Mouse (Mus musculus) neural tube, embryonic 12.5 days (tissue): Measurements from ENCODE around the gene Rxfp1. TPM values are rescaled to one million over a fixed set of nuclear protein-coding genes. Genes with fewer than 3 reads are reported as not detected.
A peak's percentile ranks its signal among the peaks of the same experiment; 100 is the strongest.

Source experiments
- ATAC-seq: fragments of 200-750 bp; cut with Nextera tagmentation; 2 replicates; pipeline ENCODE4 v1.8.0; 2017; ENCODE audit warnings: low read depth, mild to moderate bottlenecking, moderate TSS enrichment, moderate library complexity; ENCODE audit not compliant: low FRiP score
- H3K27ac ChIP-seq: fragments of 300-500 bp; sonication (generic); 2 replicates; pipeline ENCODE4 v1.5.1; 2016
- H3K27me3 ChIP-seq: fragments of 300-500 bp; sonication (generic); replicated peaks from 2 replicates; pipeline ENCODE4 v1.6.1; 2016; ENCODE audit warnings: mild to moderate bottlenecking
- H3K36me3 ChIP-seq: fragments of 300-500 bp; sonication (generic); 2 replicates; pipeline ENCODE4 v1.6.1; 2016; ENCODE audit warnings: mild to moderate bottlenecking
- H3K4me1 ChIP-seq: fragments of 300-500 bp; sonication (generic); 2 replicates; pipeline ENCODE4 v1.6.1; 2016
- H3K4me2 ChIP-seq: fragments of 300-500 bp; sonication (generic); replicated peaks from 2 replicates; pipeline ENCODE4 v1.6.1; 2016; ENCODE audit warnings: mild to moderate bottlenecking
- H3K4me3 ChIP-seq: fragments of 300-500 bp; sonication (generic); 2 replicates; pipeline ENCODE4 v1.5.1; 2016
- H3K9ac ChIP-seq: fragments of 300-500 bp; sonication (generic); 2 replicates; pipeline ENCODE4 v1.6.1; 2016; ENCODE audit warnings: mild to moderate bottlenecking
- H3K9me3 ChIP-seq: fragments of 300-500 bp; sonication (generic); 2 replicates; pipeline ENCODE4 v1.6.1; 2016; ENCODE audit warnings: mild to moderate bottlenecking
- WGBS: fragments of 180-500 bp; shearing (Covaris S2); methylation state at CpG from one replicate; pipeline ENCODE4 v1.1.7; 2016; 5-methylcytosine and 5-hydroxymethylcytosine counted together
- polyA plus RNA-seq: library from polyadenylated mRNA; unstranded; fragments of >200 nt; fragmentation: Nextera tagmentation; extraction: Ambion mirVana; gene quantifications from 2 replicates; pipeline ENCODE4 v1.2.1, GENCODE M21; 2016

The Rxfp1 gene
- polyA plus RNA-seq: 0.09 and 0.27 TPM in 2 replicates

DNA sequence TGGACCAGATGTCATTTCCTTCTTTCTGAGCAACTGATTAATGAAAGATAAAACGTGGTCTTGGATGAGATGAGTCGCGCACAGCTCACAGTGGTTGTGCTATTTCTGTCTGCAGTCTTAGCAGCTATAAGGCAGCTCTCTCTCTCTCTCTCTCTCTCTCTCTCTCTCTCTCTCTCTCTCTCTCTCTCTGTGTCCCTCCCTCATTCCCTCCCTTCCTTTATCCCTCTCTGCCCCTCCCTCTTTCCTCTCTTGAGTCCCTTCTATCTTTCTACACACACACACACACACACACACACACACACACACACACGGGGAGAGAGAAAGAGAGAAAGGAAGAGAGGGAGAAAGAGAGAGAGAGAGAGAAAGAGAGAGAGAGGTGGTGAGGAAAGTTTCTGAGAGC is at the start of gene Rxfp1:
TSS of gene Rxfp1 (minus strand) at position 101 of the 400 bp plus-strand sequence.
- no peak for ATAC-seq
- no peaks in the 10 kb centered on the region for H3K27me3 ChIP-seq

GRCm38 (mm10) chr3:79784362-79784736 is 46.7 kb upstream of the Rxfp1 start:
- H3K27me3 ChIP-seq: no peaks in the 10 kb centered on the region
- H3K27ac ChIP-seq: no peak overlapping the region
- peak; percentile 44; the same call in 1 of the 2 replicates for ATAC-seq
- no peak overlapping the region; the same call in 1 of the 2 replicates for H3K4me2 ChIP-seq
- H3K4me3 ChIP-seq: no peak overlapping the region
- H3K36me3 ChIP-seq: no peaks in the 10 kb centered on the region
- H3K9me3 ChIP-seq: no peaks in the 10 kb centered on the region
- H3K9ac ChIP-seq: no peak overlapping the region
- 14% methylated on average over 11 of the region's 11 CpGs for WGBS
- no peaks in the 10 kb centered on the region for H3K4me1 ChIP-seq

More for the DNA sequence above, at the start of gene Rxfp1:
- Histone ChIP-seq H3K4me3 (no peak within 1 kb of the TSS), H3K36me3 (no peaks in the 10 kb centered on the region), H3K27ac (no peak within 1 kb of the TSS), H3K9me3 (no peaks in the 10 kb centered on the region), H3K9ac (no peak within 1 kb of the TSS), H3K4me2 (no peak within 1 kb of the TSS), H3K4me1 (no peaks in the 10 kb centered on the region)
- 78% methylated on average over 4 of the region's 4 CpGs for WGBS

GRCm38 (mm10) chr3:79783630-79784361 is 46.1 kb upstream of the Rxfp1 start:
- H3K36me3 ChIP-seq: no peaks in the 10 kb centered on the region
- H3K27ac ChIP-seq: no peak overlapping the region
- no peak overlapping the region for H3K9ac ChIP-seq
- ATAC-seq: no peak
- no peak overlapping the region; the same call in 1 of the 2 replicates for H3K4me2 ChIP-seq
- no peak overlapping the region for H3K4me3 ChIP-seq
- H3K27me3 ChIP-seq: no peaks in the 10 kb centered on the region
- WGBS: 48% methylated on average over 10 of the region's 10 CpGs
- no peaks in the 10 kb centered on the region for H3K4me1 ChIP-seq
- H3K9me3 ChIP-seq: no peaks in the 10 kb centered on the region

DNA sequence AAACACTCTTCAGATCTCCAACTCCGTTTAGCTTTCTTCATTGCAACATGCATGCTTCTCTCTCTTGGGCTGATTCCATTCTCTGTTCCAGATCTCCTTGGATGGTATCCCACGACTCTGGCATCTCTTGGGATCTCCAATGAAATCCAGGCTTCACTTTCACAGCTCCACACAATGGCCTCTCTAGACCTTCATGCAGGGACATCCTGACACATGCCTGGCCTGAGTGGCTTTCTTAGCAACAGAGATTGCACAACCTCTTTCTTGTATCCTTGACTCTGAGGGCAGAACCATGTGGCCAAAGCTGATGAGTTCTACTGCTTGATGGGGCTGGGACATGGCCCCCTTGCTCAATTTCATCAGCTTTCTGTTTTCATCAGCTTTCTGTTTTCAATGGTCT is 35.0 kb upstream of the Rxfp1 start:
- no peaks in the 10 kb centered on the region for H3K27me3 ChIP-seq
- H3K36me3 ChIP-seq: no peaks in the 10 kb centered on the region
- WGBS: 87% methylated on average over 2 of the region's 2 CpGs

GRCm38 (mm10) chr3:79753736-79754135 is 16.1 kb upstream of the Rxfp1 start:
- 67% methylated on average over 1 of the region's 1 CpGs for WGBS
- no peak overlapping the region for H3K4me3 ChIP-seq
- ATAC-seq: no peak

More for the DNA sequence above, 35.0 kb upstream of the Rxfp1 start:
- H3K4me2 ChIP-seq: no peak overlapping the region
- H3K27ac ChIP-seq: no peak overlapping the region
- no peak for ATAC-seq
- no peak overlapping the region for H3K9ac ChIP-seq
- no peak overlapping the region for H3K4me3 ChIP-seq
- no peaks in the 10 kb centered on the region for H3K4me1 ChIP-seq
- H3K9me3 ChIP-seq: no peaks in the 10 kb centered on the region

DNA sequence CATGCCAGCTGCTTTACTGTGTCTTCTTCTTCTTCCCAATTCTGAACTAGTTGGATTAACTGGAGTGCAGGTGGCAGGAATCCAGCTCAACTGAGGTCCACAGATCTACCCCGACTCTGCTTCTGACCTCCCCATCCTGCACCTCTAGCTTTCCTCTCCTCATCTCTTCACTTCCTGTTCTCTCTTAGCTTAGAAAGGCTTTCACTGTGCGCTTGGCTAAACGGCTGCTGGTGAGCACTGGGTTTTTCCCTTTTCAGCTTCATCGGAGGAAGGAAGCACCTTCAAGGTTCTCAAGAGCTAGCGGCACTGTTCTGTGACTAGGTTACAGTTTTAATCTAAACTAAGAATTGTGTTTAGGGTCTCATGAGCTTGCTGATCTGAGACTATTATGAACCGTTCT is 8.9 kb upstream of the Rxfp1 start:
- 89% methylated on average over 6 of the region's 6 CpGs for WGBS
- Histone ChIP-seq H3K36me3 (no peaks in the 10 kb centered on the region), H3K4me2 (no peak overlapping the region), H3K27ac (no peak overlapping the region), H3K9me3 (no peaks in the 10 kb centered on the region), H3K4me1 (no peaks in the 10 kb centered on the region), H3K27me3 (no peaks in the 10 kb centered on the region), H3K9ac (no peak overlapping the region), H3K4me3 (no peak overlapping the region)
- ATAC-seq: no peak

More at GRCm38 (mm10) chr3:79753736-79754135, 16.1 kb upstream of the Rxfp1 start:
- H3K36me3 ChIP-seq: no peaks in the 10 kb centered on the region
- no peaks in the 10 kb centered on the region for H3K9me3 ChIP-seq
- no peak overlapping the region for H3K9ac ChIP-seq
- no peak overlapping the region for H3K4me2 ChIP-seq
- no peaks in the 10 kb centered on the region for H3K4me1 ChIP-seq
- no peak overlapping the region for H3K27ac ChIP-seq
- H3K27me3 ChIP-seq: no peaks in the 10 kb centered on the region

GRCm38 (mm10) chr3:79745101-79745500 is 7.4 kb upstream of the Rxfp1 start:
- Histone ChIP-seq H3K9me3 (no peaks in the 10 kb centered on the region), H3K27ac (no peak overlapping the region), H3K27me3 (no peaks in the 10 kb centered on the region), H3K4me3 (no peak overlapping the region), H3K4me2 (no peak overlapping the region), H3K4me1 (no peaks in the 10 kb centered on the region), H3K36me3 (no peaks in the 10 kb centered on the region), H3K9ac (no peak overlapping the region)
- no peak for ATAC-seq
- 62% methylated on average over 6 of the region's 6 CpGs for WGBS

GRCm38 (mm10) chr3:79744415-79744814 is 6.7 kb upstream of the Rxfp1 start:
- H3K4me1 ChIP-seq: no peaks in the 10 kb centered on the region
- 94% methylated on average over 2 of the region's 2 CpGs for WGBS
- H3K4me3 ChIP-seq: no peak overlapping the region
- no peak overlapping the region for H3K27ac ChIP-seq
- H3K9ac ChIP-seq: no peak overlapping the region
- no peak for ATAC-seq
- no peaks in the 10 kb centered on the region for H3K9me3 ChIP-seq
- no peak overlapping the region for H3K4me2 ChIP-seq
- H3K27me3 ChIP-seq: no peaks in the 10 kb centered on the region
- no peaks in the 10 kb centered on the region for H3K36me3 ChIP-seq

GRCm38 (mm10) chr3:79740351-79740750 is 2.7 kb upstream of the Rxfp1 start:
- Histone ChIP-seq H3K4me3 (no peak overlapping the region), H3K9me3 (no peaks in the 10 kb centered on the region), H3K9ac (no peak overlapping the region), H3K27me3 (no peaks in the 10 kb centered on the region), H3K36me3 (no peaks in the 10 kb centered on the region), H3K4me2 (no peak overlapping the region), H3K27ac (no peak overlapping the region), H3K4me1 (no peaks in the 10 kb centered on the region)
- WGBS: 91% methylated on average over 2 of the region's 2 CpGs
- ATAC-seq: no peak

DNA sequence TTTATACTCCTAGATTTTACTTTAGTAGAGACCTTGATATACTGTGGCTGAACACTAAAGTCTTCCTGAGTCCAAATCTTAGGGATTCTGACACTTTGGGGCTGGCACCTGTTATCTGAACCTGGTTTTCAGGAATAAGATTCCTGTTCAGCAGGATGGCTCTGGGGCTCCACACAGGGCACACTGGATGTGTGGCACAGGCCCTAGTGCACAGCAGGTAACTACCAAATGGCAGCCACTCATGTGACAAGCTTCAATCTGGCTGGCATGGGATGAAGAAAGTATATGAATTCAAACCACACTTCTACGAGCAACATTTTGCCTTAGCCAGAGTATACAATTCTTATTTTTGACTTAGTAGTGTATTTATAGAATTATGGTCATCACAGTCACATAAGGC is 771 bp upstream of the Rxfp1 start:
- Histone ChIP-seq H3K9ac (no peak overlapping the region), H3K27me3 (no peaks in the 10 kb centered on the region), H3K27ac (no peak overlapping the region), H3K4me3 (no peak overlapping the region), H3K9me3 (no peaks in the 10 kb centered on the region), H3K4me1 (no peaks in the 10 kb centered on the region), H3K4me2 (no peak overlapping the region), H3K36me3 (no peaks in the 10 kb centered on the region)
- WGBS: 89% methylated on average over 1 of the region's 1 CpGs
- no peak for ATAC-seq

DNA sequence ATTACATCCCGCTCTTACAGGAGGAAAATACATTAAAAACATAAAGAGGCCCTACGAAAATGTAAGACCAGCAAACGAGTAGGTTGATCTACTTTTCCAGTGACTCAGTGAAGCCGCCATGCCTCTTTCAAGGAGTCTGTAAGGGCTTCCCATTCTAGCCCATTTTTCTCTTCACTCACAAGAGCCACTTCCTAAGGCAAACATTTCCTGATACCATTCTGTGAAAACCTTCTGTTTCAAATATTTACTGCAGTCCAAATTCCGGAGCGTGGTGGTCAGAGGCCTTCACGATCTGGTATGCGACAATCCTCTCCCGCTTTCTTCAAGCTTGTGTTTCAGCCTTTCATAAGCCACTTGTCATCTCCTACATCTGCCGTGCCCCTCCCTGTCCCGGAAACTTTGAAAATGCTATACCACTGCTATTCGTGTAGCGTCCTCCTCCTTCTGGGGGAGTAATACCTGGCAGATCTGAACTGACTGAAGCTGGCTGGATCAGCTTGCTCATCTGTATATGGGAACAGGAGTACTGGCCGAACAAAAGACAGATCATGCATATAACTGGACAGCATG is 11.1 kb downstream of the Rxfp1 start:
- no peak for ATAC-seq
- no peaks in the 10 kb centered on the region for H3K27me3 ChIP-seq
- no peak overlapping the region for H3K4me3 ChIP-seq
- H3K4me1 ChIP-seq: no peaks in the 10 kb centered on the region
- WGBS: 90% methylated on average over 14 of the region's 14 CpGs
- H3K36me3 ChIP-seq: no peaks in the 10 kb centered on the region
- no peak overlapping the region for H3K27ac ChIP-seq
- H3K9ac ChIP-seq: no peak overlapping the region
- H3K9me3 ChIP-seq: no peaks in the 10 kb centered on the region
- no peak overlapping the region for H3K4me2 ChIP-seq

- H3K9ac ChIP-seq: no peak overlapping the region
- no peaks in the 10 kb centered on the region for H3K27me3 ChIP-seq
- 90% methylated on average over 4 of the region's 4 CpGs for WGBS
- H3K4me1 ChIP-seq: no peaks in the 10 kb centered on the region
- no peaks in the 10 kb centered on the region for H3K36me3 ChIP-seq
- H3K9me3 ChIP-seq: no peaks in the 10 kb centered on the region
- ATAC-seq: no peak
- H3K4me3 ChIP-seq: no peak overlapping the region
- no peak overlapping the region for H3K27ac ChIP-seq
- H3K4me2 ChIP-seq: no peak overlapping the region
Measured at GRCm38 (mm10) chr3:79720756-79721484, 16.8 kb downstream of the Rxfp1 start.
